Mouse (Mus musculus) forebrain, embryonic 14.5 days (tissue): ENCODE measurements around the gene Gm45713. TPM values are rescaled to one million over a fixed set of nuclear protein-coding genes. Genes with fewer than 3 reads are reported as not detected.

ENCODE experiments used
- ATAC-seq: fragments of 200-750 bp; cut with Nextera tagmentation; 2 replicates; pipeline ENCODE4 v1.8.0; 2017; ENCODE audit warnings: mild to moderate bottlenecking, moderate library complexity
- DNase-seq: peaks from one replicate; pipeline ENCODE4 v3.0.0-alpha.2; 2015; ENCODE audit warnings: low spot score
- H3K27ac ChIP-seq: fragments of 300-500 bp; sonication (generic); 2 replicates; pipeline ENCODE4 v1.5.1; 2014; ENCODE audit warnings: low read depth, mild to moderate bottlenecking, control low read depth, low read length, moderate library complexity
- H3K27me3 ChIP-seq: fragments of 300-500 bp; sonication (generic); replicated peaks from 2 replicates; pipeline ENCODE4 v1.6.1; 2014; ENCODE audit warnings: low read length, control low read depth, mixed read lengths; ENCODE audit not compliant: control insufficient read depth, insufficient read depth
- H3K36me3 ChIP-seq: fragments of 300-500 bp; sonication (generic); 2 replicates; pipeline ENCODE4 v1.6.1; 2014; ENCODE audit warnings: low read length, control low read depth; ENCODE audit not compliant: control insufficient read depth, insufficient read depth
- H3K4me1 ChIP-seq: fragments of 300-500 bp; sonication (generic); 2 replicates; pipeline ENCODE4 v1.6.1; 2014; ENCODE audit warnings: antibody characterized with exemption, low read length, control low read depth; ENCODE audit not compliant: control insufficient read depth, insufficient read depth
- H3K4me2 ChIP-seq: fragments of 300-500 bp; sonication (generic); 2 replicates; pipeline ENCODE4 v1.6.1; 2014; ENCODE audit warnings: mild to moderate bottlenecking, control low read depth, low read length
- H3K4me3 ChIP-seq: fragments of 300-500 bp; sonication (generic); 2 replicates; pipeline ENCODE4 v1.5.1; 2014; ENCODE audit warnings: low read depth, low read length, control low read depth
- H3K9ac ChIP-seq: fragments of 300-500 bp; sonication (generic); 2 replicates; pipeline ENCODE4 v1.6.1; 2014; ENCODE audit warnings: mild to moderate bottlenecking, low read length, control low read depth, moderate library complexity
- H3K9me3 ChIP-seq: fragments of 300-500 bp; sonication (generic); replicated peaks from 2 replicates; pipeline ENCODE4 v1.6.1; 2016; ENCODE audit warnings: low read length, control low read depth, mixed read lengths; ENCODE audit not compliant: control insufficient read depth
- WGBS: fragments of 180-500 bp; shearing (Covaris S2); extraction: QIAGEN DNeasy Blood & Tissue Kit; methylation state at CpG from one replicate; pipeline ENCODE4 v1.1.7; 2014; 5-methylcytosine and 5-hydroxymethylcytosine counted together
- polyA plus RNA-seq: library from polyadenylated mRNA; unstranded; fragments of >200 nt; fragmentation: Nextera tagmentation; extraction: Ambion mirVana; gene quantifications from 2 replicates; pipeline ENCODE4 v1.2.1, GENCODE M21; 2014

The Gm45713 gene
- polyA plus RNA-seq, 1 experiment from 2014 or later = 0.22 TPM

DNA sequence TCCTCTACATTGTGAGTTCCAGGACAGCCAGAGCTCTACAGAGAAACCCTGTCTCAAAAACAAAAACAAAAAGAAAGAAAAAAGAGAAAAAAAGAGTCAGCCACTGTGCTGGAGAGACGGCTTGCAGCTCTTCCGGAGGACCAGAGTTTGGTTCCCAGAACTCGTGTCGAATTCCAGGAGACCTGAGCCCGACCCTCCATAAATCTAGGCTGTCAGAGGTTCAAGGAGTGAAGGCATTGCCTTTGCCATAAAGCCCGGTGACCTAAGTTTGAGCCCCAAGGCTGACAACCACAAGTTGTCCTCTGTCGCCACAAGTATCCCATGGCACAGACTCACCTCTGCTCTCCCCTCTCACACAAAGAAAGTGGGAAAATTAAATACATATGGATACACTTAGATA, 41.9 kb downstream of the Gm45713 start:
- Histone ChIP-seq H3K4me3 (no peak overlapping the region), H3K36me3 (no peaks in the 10 kb centered on the region), H3K27ac (no peak overlapping the region), H3K27me3 (no peaks in the 10 kb centered on the region), H3K9me3 (no peaks in the 10 kb centered on the region), H3K9ac (no peak overlapping the region), H3K4me2 (no peak overlapping the region), H3K4me1 (peaks cover 8% of the 10 kb centered on the region; the same call in 1 of the 2 replicates)
- ATAC-seq (no peak), DNase-seq (no peak)
- WGBS = 82% methylated on average over 7 of the region's 7 CpGs

DNA sequence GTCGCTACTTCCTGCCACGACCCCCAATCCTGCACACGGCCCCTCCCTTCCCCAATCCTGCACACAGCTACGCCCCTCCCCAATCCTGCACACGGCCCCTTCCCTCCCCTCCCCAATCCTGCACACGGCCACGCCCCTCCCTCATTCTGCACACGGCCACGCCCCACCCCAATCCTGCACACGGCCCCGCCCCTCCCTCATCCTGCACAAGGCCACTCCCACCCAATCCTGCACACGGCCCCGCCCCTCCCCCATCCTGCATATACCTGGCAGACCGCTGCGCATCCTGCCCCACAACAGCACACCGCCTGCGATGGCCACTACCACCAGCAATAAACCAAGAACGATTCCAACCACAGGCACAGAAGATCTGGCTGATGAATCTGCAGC, 42.5 kb downstream of the Gm45713 start:
- 35% methylated on average over 18 of the region's 18 CpGs for WGBS
- Histone ChIP-seq H3K9ac (no peak overlapping the region), H3K36me3 (no peaks in the 10 kb centered on the region), H3K4me3 (no peak overlapping the region), H3K4me1 (peaks cover 8% of the 10 kb centered on the region; the same call in 1 of the 2 replicates), H3K4me2 (no peak overlapping the region), H3K27ac (no peak overlapping the region), H3K9me3 (no peaks in the 10 kb centered on the region), H3K27me3 (no peaks in the 10 kb centered on the region)
- DNase-seq = no peak
- no peak for ATAC-seq

DNA sequence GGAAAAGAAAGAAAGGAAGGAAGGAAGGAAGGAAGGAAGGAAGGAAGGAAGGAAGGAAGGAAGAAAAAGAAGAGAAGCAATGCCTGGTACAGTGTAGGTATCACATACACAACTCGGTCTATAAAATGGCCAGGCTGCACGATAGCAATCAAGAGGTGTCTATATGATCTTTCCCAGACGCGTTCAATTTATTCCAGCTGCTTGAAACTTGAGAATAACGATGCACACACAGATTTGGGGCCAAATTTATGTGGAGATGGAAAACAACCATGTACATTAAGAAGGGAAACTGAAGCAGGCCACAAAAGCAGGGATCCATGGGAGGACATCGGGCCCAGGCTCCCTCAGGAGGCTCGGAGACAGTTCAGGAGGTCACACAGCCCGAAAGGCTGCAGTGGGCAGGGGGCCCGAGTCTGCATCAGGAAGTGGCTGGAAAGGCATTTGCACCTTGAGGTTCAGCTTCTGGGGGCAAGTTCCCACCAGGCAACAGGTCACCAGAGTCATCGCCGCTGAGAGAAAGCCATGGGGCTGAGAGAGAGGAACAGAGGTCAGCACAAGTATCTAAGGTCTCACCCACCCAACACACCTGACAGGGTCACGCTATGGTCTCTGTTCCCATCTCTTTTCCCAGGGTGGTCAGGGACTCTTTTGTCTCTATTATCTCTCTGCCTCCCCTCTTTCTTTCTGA, 43.1 kb downstream of the Gm45713 start:
- Histone ChIP-seq H3K27ac (no peak overlapping the region), H3K4me3 (no peak overlapping the region), H3K9me3 (no peaks in the 10 kb centered on the region), H3K27me3 (no peaks in the 10 kb centered on the region), H3K4me2 (no peak overlapping the region), H3K4me1 (peaks cover 8% of the 10 kb centered on the region; the same call in 1 of the 2 replicates), H3K36me3 (no peaks in the 10 kb centered on the region), H3K9ac (no peak overlapping the region)
- 68% methylated on average over 12 of the region's 12 CpGs for WGBS
- DNase-seq (no peak), ATAC-seq (no peak)

DNA sequence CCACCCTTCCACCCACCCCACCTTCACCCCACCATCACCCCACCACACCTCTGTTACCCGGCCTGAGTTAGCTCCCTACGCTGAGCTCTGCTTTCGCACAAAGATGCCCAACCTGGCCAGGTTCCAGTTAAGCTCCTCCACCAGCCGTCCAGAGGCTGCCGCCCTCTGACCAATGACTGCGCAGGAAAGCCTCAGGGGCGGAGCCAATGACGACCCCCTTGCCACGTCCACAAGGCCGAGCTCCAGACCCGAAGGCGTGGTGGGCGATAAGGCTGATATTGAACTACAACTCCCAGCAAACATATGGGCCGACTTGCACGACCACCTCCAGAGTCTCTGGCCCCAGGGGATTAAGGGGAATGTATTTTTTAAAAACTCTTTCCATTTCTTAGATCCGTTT, 44.0 kb downstream of the Gm45713 start, which contains the start of gene Rcn3:
Rcn3 (minus strand) TSS at position 174 of the 400 bp plus-strand sequence.
- Histone ChIP-seq H3K9me3 (no peaks in the 10 kb centered on the region), H3K4me2 (peak within 1 kb of the TSS; percentile 60), H3K9ac (peak within 1 kb of the TSS; percentile 57), H3K4me3 (peak within 1 kb of the TSS; percentile 31), H3K27me3 (no peaks in the 10 kb centered on the region), H3K4me1 (peaks cover 8% of the 10 kb centered on the region; the same call in 1 of the 2 replicates), H3K36me3 (0 out of 2 replicates have a peak, but pooled peaks cover under 1% of the 10 kb centered on the region), H3K27ac (no peak within 1 kb of the TSS)
- WGBS = under 1% methylated on average over 16 of the region's 16 CpGs
- ATAC-seq = peak; percentile 96
- peak; percentile 95 for DNase-seq

DNA sequence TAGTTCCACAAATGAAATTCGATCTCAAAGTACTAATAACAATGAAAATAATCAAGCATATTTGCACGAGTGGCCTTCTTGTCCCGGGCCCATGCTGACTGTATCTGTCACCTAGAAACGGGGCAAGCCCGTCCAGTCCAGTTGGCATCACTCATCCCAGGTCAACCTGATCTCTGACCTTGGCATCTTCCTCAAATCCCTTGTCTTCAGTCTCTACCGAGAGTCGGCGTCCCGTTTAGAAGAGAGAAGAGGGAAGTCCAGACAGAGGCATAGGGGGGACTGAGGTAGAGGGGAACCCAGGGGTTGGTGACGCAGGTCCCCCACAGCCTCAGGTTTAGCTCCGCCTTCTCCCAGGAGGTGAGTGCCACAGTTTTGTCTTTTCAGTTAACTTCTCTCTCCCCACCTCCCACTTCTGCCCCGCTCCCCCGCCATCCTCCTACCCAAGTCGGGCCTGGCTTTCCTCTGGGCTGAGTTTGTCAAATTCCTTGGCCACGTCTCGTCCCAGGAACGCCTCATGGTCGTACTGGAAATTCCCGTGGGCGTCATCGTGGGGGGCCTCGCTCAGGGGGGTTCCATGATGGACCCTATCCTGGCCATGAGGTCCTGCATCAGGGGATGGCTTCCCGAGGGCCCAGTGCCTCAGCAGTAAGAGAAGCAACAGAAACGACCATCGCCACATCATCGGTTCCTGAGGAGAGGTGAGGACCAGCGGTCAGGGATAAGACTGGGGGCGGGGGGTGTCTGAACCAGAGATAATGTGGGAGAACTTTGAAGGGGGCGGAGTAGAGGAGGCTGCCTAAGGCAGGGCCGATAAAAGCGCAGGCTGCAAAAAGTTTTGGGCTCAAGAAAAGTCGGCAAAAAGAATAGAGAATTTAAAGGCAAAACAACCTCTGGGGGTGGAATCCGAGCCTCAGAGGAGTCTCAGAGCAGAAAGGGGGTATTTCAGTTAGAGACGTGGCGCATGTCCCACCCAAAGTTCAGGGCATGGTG, 44.7 kb downstream of the Gm45713 start:
- H3K36me3 ChIP-seq = peaks cover 6% of the 10 kb centered on the region; the same call in 1 of the 2 replicates
- ATAC-seq = peak; percentile 63
- H3K9me3 ChIP-seq = no peaks in the 10 kb centered on the region
- DNase-seq = no peak
- H3K9ac ChIP-seq = peak overlapping the region; percentile 57
- peaks cover 8% of the 10 kb centered on the region; the same call in 1 of the 2 replicates for H3K4me1 ChIP-seq
- no peaks in the 10 kb centered on the region for H3K27me3 ChIP-seq
- WGBS = 14% methylated on average over 35 of the region's 35 CpGs
- peak overlapping the region; percentile 31 for H3K4me3 ChIP-seq
- H3K27ac ChIP-seq = no peak overlapping the region
- peak overlapping the region; percentile 60 for H3K4me2 ChIP-seq

DNA sequence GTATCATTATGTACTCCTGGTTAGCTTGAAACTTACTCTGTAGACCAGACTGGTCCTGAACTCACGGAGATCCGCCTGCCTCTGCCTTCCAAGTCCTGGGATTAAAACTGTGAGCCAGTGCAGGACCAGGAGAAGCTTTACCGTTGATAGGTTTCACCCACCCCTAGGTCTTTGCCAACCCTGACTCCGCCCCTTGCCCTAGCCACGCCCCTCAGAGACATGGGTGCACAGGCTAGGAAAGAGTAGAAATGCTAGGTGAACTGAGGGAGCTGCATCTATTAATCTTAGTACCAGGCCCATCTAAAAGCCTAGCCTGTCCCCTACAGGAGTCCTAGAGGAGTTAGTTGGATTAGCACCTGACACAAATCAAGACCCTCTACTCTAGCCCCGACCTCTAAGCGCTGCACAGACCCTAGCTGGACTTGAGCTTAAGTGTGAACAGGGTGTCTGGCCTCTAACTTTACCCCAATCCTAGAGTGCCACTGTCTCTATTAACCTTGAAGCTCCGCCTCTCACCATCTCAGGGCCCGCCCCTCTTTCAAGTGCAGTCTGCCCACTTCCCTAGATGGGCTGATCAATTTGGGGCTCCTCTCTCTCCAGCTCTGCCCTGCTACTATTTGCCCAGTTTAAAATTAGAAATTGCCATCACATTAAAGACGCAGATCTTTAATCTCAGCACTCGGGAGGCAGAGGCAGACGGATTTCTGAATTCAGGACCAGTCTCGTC, 45.6 kb downstream of the Gm45713 start:
- DNase-seq (no peak), ATAC-seq (no peak)
- Histone ChIP-seq H3K36me3 (peaks cover 13% of the 10 kb centered on the region), H3K27me3 (no peaks in the 10 kb centered on the region), H3K4me3 (no peak overlapping the region), H3K9me3 (no peaks in the 10 kb centered on the region), H3K9ac (no peak overlapping the region), H3K27ac (no peak overlapping the region), H3K4me1 (peaks cover 8% of the 10 kb centered on the region; the same call in 1 of the 2 replicates), H3K4me2 (no peak overlapping the region)
- WGBS = 83% methylated on average over 13 of the region's 13 CpGs

DNA sequence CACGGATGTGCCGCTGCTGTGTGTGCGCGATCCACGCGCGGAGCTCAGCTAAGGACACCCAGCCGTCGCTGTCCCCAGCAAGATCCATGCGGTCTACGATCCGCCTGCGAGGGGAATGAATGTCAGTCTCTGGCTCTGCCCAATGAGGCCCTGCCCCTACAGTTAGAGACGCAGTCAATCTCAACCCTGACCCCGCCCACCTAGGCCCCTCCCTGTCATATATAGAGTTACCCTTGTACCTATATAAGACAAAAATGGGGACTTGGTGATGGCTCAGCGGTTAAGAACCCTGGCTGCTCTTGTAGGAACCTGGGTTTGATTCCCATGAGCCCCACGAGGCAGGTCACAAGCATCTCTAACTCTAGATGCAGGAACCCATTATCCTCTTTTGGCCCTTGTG, 47.4 kb downstream of the Gm45713 start:
- WGBS = 94% methylated on average over 17 of the region's 17 CpGs

DNA sequence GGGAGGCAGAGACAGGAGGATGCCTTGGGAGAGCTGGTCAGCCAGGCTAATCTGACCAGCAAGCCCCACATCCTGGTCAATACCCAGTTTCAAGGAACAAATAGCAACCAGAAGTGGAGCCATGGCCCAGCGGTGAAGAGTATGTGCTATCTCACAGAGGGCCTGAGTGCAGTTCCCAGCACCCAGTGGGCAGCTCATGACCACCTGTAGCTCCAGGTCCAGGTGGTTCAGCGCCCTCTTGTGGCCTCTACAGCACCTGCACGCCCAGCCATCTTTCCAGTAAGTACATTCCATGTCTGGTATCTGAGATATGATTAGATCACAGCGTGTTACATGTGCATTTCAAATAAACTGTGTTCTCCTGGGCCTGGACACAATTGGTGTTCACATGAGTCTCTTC, 49.9 kb downstream of the Gm45713 start:
- 79% methylated on average over 4 of the region's 4 CpGs for WGBS

More for the DNA sequence above, 47.4 kb downstream of the Gm45713 start:
- DNase-seq = no peak
- Histone ChIP-seq H3K9ac (no peak overlapping the region), H3K4me3 (no peak overlapping the region), H3K27ac (no peak overlapping the region), H3K9me3 (no peaks in the 10 kb centered on the region), H3K27me3 (no peaks in the 10 kb centered on the region), H3K4me2 (no peak overlapping the region), H3K4me1 (peaks cover 8% of the 10 kb centered on the region; the same call in 1 of the 2 replicates), H3K36me3 (peaks cover 20% of the 10 kb centered on the region)
- no peak for ATAC-seq

More for the DNA sequence above, 49.9 kb downstream of the Gm45713 start:
- no peak for ATAC-seq
- Histone ChIP-seq H3K9me3 (no peaks in the 10 kb centered on the region), H3K27ac (no peak overlapping the region), H3K4me3 (no peak overlapping the region), H3K36me3 (peaks cover 27% of the 10 kb centered on the region), H3K27me3 (no peaks in the 10 kb centered on the region), H3K4me2 (no peak overlapping the region), H3K4me1 (peaks cover 2% of the 10 kb centered on the region; the same call in 1 of the 2 replicates), H3K9ac (no peak overlapping the region)
- no peak for DNase-seq
